Mouse (Mus musculus) monocyte, adult 2 months (primary cell): ENCODE data around the gene Aqp7.
"Not testable (repeated sequence)": the region's sequence is repeated elsewhere in the genome, so short reads cannot be mapped to it uniquely, and the experiment has no call there.

Source experiments
- DNase-seq, 2 experiments: peaks; one replicate each; pipeline ENCODE4 v3.0.0; 2022; ENCODE audit warnings: low spot score in 2 of 2, low read depth in 1 of 2

Gene Aqp7

DNA sequence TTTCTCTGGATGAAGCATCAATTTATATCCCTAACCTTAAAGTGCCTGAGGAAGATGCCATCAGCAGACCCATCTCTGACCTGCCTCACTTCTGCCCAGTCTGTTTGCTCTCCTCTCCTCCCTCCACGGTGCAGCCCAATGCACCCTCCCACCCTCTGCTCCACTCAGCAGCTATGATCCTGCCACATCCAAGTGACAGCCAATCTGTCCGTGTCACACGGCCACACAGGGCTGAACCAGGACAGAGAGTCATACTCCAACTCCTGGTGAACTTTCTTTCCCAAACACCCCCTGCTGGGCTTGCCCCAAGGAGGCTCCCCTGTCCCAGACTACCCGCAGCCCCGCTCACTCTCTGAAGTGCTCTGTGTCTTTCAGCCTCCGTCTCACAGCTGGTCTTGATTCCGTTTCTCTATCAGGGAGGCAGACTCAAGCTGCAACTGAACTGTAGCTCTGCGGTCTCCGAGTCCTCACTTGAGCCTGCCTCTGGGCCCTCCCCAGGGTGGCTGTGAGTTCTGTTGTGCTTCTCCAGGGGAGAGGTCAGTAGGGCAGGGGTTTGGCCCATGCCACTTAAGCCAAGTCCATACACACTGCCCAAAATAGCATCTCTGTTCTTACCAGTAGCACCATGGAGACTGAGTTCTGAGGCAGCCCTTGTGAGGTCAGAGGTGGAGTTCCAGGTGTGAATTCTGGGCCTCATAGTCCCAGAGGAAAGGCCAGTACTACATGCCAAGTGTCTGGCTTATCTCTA is at the start of gene Aqp7:
Gene Aqp7 (minus strand): TSS at position 616 of the 748 bp plus-strand sequence.
- DNase-seq, result no peak

DNA sequence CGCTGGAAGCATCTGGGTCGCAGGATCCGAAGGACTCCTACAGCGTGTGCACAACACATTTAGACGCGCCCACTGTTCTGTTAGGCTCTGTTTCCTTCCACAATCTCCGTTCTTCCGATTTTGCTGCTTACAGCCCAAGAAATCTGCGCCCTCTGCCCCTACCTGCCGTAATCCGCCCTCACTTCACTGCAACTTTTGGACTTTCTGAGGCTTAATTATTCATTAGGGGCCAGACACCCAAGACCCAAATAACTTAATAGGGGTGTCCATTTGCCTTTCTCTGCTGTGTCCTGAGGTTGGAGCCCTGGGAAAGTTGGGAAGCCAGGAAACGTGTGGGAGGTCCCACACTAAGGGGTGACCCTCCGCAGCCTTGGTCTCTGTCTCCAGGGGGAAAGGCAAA is 49.4 kb upstream of the Aqp7 start:
- no peak for DNase-seq

DNA sequence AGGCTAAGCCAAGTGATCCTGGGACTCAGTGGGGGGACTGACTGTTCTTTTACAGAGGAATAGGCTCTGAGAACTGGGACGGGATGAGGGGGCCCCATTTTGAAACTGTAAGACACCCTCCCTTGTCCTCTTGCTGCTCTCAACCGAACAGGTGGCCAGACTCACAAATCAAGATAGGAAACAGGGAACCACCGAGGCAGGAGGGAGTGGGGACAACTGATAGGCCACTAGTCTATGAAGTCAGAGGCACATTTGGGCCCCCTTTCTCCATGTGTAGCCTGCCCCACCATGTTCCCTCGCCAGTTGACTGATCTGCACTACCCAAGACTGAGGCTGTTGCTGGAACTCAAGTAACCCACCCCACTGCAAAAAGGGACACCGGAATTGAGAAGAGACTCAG is 48.9 kb upstream of the Aqp7 start:
- no peak for DNase-seq

DNA sequence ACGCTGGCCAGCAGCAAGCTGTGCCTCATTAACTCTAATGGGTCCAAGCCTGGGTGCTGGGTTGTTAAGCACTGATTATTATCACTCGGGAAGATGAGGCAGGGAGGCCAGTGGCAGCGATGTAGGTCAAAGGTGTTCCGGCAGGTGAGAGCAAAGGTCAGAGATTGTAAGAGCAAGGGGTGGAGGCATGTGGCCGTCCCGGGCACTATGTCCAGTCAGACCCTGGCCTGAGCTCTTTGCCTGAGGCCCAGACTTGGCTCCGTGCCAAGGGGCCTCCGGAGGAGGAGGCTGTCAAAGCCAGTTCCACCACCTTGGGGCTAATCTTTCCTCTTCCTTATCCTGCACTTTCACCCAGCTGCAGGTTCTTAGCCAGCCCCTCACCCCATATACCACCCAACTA is 48.2 kb upstream of the Aqp7 start:
- DNase-seq, result no peak

DNA sequence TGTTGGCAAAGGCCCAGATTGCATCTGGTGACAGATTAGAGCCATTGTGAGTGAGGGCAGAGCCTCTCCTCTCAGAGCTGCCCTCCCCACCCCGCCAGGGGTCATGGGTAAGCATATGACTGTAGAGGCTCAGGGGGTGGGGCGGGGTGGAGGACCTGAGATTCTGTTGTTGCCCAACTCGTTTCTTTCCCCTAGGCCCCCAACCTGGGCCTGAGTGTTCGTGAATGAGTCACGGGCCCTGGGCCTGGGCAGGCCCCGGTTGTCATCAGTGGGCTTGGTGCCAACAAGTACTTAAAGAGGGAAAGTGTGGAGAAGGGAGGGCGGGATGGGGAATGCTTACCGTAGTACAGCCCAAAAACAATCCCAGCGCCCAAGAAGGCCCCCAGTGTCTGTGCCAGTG is 46.4 kb upstream of the Aqp7 start:
- no peak for DNase-seq

DNA sequence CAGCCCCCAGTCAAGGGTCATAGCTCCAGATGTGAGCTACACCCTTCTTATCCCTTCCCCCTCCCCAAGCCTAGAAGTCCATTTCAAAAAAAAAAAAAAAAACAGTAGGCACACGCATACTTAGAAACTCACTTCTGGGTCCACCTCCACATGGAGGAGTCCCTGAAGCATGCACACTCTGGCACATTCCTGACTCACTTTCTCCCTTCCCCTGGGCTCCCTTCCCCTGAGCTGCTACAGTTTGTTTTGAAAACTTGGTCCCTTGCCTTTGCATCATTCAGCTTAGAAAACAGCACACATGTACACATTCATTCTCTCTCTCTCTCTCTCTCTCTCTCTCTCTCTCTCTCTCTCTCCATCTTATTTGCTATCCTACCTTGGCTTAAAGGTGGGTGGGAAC is 45.0 kb upstream of the Aqp7 start:
- no peak for DNase-seq

DNA sequence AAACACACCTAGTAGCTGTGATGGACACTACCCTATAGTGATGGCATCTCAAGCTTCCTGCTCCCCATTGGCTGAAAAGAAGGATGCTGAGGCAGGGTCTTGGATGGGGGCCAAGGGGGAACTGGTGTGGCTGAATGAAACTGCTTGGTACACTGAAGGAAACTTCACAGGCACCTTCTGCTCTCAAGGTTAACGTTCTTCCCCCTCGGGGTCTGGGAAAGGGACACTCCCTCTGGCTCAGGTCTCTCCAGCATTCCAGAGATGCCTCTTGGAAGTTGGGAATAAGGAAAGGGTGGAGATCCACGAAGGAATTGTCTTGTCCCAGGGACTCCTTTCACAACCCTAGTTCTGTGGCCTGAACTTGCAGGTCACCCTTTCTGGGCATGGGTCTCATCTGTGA is 43.5 kb upstream of the Aqp7 start:
- no peak for DNase-seq

DNA sequence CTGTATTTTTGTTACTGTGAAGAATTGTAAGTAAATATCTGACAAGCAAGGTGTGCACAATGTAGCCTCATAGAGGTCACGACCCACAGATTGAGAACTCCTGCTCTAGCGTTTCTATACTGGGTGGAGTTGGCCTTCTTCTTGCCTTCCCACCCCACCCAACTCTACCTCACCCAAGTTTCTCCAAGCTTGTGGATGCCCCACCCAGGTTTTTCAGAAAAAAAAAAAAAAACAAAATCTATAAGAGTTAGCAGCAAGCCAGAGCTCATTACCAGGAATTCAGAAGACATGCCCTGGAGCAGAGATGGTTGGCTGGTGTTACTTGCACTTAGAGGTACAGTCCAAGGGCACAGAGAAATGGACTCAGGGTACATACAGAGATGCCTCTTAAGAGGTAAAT is 41.8 kb upstream of the Aqp7 start:
- no peak for DNase-seq

DNA sequence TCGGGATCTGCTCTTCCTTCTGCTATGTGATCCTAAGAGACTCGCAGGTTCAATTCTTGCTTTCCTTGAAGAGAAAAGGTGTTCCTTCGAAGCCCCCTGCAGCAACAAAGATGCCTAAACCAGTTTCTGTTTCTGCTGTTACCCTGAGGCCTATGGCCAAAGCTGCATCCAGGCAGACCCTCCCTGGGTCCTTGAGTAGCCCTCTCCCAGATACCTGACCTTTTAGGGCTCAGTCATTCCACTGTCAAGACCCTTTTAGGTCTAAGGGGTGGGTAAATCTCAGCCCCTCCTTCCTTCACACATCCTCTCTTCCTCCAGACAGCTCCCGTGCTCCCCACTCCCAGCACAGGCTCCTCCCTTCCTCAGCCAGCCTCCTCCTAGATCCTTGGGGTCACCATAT is 41.2 kb upstream of the Aqp7 start:
- DNase-seq, result no peak

DNA sequence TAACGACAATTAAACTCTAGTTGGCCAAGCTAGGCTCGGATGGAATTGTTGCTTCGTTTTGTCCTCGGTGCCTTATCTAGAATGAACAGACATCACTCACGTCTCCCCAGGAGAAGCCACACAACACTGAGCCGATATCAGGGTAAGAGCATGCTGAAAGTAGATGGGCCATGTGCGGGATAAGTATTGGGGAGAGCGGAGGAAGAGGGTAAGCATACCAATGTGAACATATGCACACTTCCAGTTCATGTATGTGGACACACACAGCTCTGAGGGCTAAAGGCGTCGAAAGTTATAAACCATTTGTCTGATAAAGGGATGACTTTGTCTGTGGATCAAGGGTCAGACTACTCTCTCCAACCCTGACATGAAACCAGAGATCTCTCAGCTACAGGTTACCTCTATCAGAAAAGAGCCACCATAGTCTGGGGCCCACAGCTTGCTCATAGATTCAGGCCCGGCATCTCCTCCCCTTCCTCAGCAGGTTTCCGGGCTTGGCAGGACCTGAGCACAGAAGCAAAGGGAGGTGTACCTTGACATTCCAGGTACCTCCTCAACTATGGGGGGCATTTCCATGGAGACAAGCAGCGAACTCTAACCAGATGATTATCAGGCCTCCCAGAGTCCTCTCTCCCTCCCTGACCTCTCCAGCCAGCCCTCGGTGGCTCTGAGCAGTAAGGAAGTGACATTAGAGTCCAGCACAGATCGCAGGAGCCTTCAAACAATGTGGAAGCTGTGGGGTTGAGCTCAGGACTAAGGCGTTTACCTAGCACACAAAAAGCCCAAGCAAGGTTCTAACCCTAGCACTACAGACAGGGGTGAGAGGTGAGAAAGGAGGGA is 39.7 kb upstream of the Aqp7 start:
- DNase-seq, result no peak

DNA sequence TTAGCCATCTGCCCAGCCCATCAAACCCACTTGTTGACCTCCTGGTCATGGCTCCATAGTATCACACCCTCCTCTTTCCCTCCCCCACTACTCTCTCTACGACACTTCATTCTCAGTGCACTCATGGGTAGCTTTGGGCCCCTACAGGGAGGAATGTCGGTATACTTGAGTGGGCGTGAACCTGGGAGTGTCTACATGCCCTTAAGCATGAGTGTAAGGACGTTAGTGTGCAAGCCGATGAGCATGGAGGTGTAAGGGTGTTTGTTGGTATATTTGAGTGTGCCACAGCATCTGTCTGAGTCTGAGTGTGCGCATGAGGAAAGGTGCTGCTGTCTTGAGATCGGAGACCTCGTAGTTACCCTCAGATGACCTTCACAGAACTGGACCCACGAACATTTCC is 39.0 kb upstream of the Aqp7 start:
- DNase-seq, result no peak

DNA sequence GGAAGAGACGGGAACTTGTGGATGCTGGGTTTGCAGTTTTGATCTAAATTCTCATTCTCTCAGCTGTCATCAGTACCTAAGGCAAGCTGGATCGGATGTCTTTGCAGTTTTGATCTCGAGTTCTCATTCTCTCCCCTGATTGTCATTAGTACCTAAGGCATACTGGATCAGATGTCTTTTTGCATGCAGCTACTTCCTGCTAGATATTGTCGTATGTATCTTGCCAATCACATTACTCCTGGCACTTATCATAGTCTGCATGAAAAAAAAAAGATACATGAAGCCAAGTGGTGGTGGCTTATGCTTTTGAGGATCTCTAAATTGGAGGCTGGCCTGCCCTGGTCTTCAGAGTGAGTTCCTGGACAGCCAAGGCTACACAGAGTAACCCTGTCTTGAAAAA is 36.9 kb upstream of the Aqp7 start:
- DNase-seq, result no peak

DNA sequence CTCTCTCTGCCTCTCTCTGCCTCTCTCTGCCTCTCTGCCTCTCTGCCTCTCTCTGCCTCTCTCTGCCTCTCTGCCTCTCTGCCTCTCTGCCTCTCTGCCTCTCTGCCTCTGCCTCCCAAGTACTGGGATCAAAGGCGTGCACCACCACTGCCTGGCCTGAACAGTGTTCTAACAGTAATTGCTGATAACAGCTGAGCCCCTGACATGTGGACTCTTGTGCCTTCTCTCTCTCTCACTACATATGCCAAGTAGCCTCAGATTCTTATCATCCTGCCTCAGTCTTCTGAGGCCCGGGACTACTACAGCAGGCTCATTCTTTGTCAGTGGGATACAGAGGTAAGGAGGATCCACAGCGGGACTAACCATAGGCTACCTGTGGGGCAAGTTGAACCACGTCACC is 34.9 kb upstream of the Aqp7 start:
- not testable (repeated sequence) for DNase-seq

DNA sequence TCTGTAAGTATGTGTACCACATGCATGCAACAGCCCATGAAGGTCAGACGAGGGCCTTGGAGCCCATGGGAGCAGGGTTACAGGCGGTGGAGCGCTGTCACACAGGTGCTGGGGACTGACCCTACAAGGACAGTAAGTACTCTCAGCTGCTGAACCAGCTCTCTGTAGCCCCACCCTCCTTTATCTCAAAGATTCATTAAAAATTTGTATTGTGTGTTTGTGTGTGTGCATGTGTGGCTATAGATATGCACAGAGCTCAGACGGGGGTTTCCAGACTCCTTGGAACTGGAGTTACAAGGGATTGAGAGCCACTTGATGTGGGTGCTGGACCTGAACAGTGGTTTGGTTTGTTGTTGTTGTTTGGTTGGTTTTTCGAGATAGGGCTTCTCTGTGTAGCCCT is 33.8 kb upstream of the Aqp7 start:
- DNase-seq, result no peak

DNA sequence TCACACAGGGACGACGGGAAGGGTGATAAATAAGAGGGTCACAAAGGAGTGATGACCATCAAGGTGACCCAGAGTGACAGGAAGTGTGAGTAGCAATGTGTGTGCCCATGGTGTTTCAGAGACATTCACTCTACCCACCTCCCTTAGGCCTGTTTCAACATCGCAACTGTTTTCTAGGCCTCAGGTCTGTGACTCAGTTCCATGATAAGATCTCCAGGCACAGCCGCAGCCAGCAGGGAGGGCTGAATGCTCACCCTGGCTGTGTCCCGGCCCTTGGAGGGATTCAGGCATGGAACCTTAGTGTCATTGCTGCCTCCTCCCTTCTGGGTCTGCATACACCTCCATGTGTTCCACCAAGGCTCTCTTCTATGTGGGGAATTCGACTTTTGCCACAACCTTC is 30.8 kb upstream of the Aqp7 start:
- no peak for DNase-seq

DNA sequence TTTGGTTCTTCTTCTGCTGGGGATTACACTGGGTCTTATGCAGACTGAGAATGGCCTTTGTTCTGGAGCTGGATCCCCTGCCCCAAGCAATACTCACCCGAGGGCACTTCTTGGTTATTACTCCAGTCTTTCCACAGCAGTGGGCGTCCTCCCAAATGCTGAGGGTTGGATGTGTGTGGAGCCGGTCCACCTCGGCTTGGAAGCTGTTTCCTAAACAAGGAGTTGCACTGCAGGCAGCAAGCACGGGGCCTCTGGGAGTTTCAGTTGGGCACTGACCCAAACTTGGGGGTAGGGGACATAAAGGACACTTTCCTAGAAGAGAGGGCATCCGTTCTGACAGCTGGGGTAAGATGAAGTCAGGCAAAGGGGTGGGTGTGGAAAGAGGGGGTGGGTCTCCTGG is 26.5 kb upstream of the Aqp7 start:
- no peak for DNase-seq

DNA sequence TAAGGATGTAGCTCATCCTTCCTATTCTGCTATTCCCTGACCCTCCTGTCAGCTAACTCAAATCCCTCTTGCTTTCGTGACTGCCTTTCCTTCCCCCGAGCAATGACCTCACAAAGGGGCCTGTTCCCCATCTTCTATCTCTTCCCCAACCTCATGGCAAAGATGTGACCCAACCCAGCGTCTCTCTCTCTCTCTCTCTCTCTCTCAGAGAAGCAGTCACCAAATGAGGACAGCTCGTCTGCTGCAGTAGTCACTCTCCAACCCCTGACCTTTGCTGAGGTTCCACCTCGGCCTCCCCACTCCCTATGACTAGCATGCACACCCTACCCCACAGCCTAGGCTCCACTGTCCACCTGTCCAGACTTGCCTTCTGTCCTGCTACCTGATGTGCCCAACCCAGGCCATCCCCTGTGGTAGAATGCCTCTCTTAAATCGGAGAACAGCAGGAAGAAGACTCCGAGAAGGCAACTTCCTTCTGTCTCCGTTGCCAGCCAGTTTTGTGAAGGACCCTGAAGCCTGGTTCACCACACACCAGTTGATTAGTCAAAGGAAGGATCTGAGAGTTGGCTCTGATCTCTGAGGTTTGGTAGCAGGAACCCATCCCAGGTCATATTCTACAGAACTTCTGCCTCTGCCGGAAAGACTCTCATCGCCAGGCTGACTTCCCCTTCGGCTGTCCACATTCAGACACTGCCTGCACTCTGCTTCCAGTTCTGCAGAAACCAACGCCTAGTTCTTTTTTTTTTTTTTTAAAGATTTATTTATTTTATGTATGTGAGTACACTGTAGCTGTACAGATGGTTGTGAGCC is 25.3 kb upstream of the Aqp7 start:
- DNase-seq, result peak; percentile 16 to 20

DNA sequence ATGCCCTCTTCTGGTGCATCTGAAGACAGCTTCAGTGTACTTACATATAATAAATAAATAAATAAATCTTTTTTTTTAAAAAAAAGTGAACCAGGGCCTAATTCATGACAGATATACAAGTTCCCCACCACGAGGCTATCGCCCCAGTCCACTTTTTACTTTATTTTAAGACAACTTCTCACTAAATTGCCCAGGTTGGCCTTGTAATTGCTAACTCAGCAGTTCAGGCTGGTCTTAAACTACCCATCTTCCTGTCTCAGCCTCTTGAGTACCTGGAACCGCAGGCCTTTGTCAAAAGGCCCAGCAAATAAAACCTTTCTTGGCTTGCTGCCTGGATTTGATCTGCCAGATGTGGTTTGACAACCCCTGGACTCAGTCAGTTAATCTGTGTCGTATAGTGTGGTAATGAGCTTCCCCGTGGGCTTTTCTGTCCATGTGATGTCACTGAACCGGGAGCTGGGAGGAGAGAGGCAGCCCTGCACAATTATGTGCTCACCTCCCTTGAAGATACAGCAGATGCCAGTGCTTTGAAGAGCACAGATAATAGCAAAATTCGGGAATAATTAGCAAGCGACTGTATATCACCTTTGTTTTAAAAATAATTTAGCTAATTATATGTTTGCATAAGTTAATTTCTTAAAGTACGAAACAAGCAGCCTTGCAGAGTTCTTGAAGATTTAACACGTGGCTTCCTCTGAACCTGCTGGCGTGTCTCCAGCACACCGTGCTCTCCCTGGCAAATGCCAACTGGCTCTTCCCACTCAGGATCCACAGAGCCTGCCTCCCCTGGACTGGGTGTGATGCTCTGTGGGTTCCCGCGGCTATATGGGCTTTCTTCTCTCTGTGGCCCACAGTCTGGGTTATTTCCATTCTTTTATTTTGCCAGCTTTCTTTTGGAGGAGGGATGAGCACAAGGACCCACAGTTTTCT is 23.8 kb upstream of the Aqp7 start:
- no peak for DNase-seq

DNA sequence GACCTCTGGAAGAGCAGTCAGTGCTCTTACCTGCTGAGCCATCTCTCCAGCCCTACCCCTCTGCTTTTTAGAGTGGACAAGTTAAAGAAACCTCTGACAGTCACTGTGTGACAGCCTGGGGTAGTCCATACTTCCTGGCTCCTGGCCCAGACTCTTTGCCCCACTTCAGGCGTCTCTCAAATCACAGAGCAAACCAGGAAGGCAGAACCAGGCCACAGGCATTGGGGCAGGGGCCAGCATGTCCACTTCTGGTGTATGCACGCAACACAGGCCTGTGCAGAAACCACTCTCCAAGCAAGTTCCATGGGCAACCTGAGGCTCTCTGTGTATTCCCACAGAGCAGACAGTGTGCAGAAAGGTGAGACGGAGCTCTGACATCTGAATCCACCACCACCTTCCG is 17.3 kb upstream of the Aqp7 start:
- no peak for DNase-seq

DNA sequence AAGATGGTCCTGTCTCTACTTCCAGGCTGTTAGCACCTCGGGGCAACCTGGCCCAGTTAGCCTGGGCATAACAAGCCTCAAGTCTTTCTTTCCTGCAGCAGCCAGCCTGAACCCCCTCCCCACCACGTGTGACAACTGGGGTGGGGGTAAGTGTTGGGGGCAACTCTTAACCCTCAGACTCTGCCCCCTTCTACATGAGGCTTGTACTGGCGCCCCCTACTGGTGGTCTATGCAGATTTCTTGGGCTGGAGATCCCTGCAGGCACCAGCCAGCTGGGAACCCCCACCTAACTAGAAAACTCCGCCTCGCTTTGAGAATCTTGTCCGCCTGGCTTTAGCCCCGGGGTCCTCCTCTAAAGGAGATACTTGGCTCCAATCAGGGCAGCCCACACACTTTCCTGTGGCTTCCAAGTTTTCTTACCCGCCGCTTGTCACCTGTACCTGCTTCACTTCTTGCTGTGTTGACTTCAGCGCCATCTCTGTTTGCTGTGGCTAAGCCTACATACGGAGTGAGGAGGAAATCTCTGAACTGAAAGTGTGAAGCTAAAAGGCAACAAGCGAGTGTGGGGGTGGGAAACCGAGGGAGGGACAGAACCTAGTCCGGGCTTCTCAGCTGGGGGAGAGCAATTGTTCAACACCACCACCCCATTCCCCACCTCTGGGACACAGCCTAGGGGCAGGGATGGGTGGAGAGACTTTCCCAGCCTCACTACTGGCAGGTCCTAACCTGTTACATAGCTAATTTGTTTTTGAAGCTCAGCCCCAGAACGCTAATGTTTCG is 16.1 kb upstream of the Aqp7 start:
- DNase-seq, result no peak
